Comparison of ENCODE assay signal across 16 mouse cellular contexts in genomic region chr12:46816291-46816690, GRCm38 (mm10). TPM values are rescaled to one million over a fixed set of nuclear protein-coding genes. Genes with fewer than 3 reads are reported as not detected.
DNase-seq lines count a peak whose midpoint lies in the region; ATAC-seq and TF ChIP-seq lines count a peak whose summit lies in the region.
"Had no signal": no experiment of that assay in that cellular context is flagged by ENCODE, and none has a peak within 500 bp of the region (broad histone marks: within the 10 kb centered on the region; RNA-seq: fewer than 3 reads in every experiment).

No protein-coding gene starts in this region.

- peaks cover 25% of the 10 kb centered on the region for H3K4me1 ChIP-seq in forebrain, embryonic 10.5 days
- peaks cover 22% of the 10 kb centered on the region for H3K4me1 ChIP-seq in hindbrain, embryonic 14.5 days (replicated peaks; ENCODE audit: control insufficient read depth, insufficient read depth, low read length)
- H3K4me1 ChIP-seq in midbrain, postnatal 0 days (ENCODE audit: insufficient read depth, low read length): no peaks in the 10 kb centered on the region
- no peaks in the 10 kb centered on the region for H3K4me1 ChIP-seq in intestine, postnatal 0 days (replicated peaks; ENCODE audit: control insufficient read depth, insufficient read depth, low read length)

- peak overlapping the region; percentile 100 for H3K9ac ChIP-seq in hindbrain, embryonic 14.5 days
- H3K9ac ChIP-seq in midbrain, postnatal 0 days (replicated peaks; ENCODE audit: low read length, poor library complexity, severe bottlenecking): peak overlapping the region; percentile 87
- no peak overlapping the region for H3K9ac ChIP-seq in intestine, postnatal 0 days (ENCODE audit: low read depth, low read length)
- H3K9ac ChIP-seq: heart, embryonic 15.5 days; intestine, embryonic 15.5 days had no signal

- ATAC-seq in hindbrain, embryonic 14.5 days (ENCODE audit: low FRiP score): no peak
- ATAC-seq in midbrain, postnatal 0 days (ENCODE audit: low FRiP score): no peak
- no peak for ATAC-seq in intestine, postnatal 0 days
- ATAC-seq: intestine, embryonic 15.5 days had no signal

- no peaks in the 10 kb centered on the region for H3K27me3 ChIP-seq in forebrain, embryonic 10.5 days (ENCODE audit: poor library complexity, severe bottlenecking)
- no peaks in the 10 kb centered on the region for H3K27me3 ChIP-seq in hindbrain, embryonic 14.5 days (ENCODE audit: control insufficient read depth, insufficient read depth, low read length)
- H3K27me3 ChIP-seq in midbrain, postnatal 0 days (ENCODE audit: insufficient read depth, low read length): no peaks in the 10 kb centered on the region
- peaks cover 9% of the 10 kb centered on the region; the same call in 1 of the 2 replicates for H3K27me3 ChIP-seq in intestine, postnatal 0 days (replicated peaks; ENCODE audit: control insufficient read depth, insufficient read depth, low read length)
- H3K27me3 ChIP-seq: CH12.LX had no signal

- no peaks in the 10 kb centered on the region; the same call in 1 of the 2 replicates for H3K36me3 ChIP-seq in forebrain, embryonic 10.5 days (replicated peaks)
- H3K36me3 ChIP-seq in hindbrain, embryonic 14.5 days (replicated peaks; ENCODE audit: control insufficient read depth, insufficient read depth): peaks cover 3% of the 10 kb centered on the region; the same call in 1 of the 2 replicates
- H3K36me3 ChIP-seq in midbrain, postnatal 0 days (ENCODE audit: insufficient read depth, low read length): no peaks in the 10 kb centered on the region
- H3K36me3 ChIP-seq in intestine, postnatal 0 days (ENCODE audit: control insufficient read depth, insufficient read depth): no peaks in the 10 kb centered on the region
- H3K36me3 ChIP-seq: heart, embryonic 15.5 days; intestine, embryonic 15.5 days; limb, embryonic 10.5 days had no signal

- WGBS in forebrain, embryonic 10.5 days: 42% methylated on average over 3 of the region's 3 CpGs
- 30% methylated on average over 3 of the region's 3 CpGs for WGBS in hindbrain, embryonic 14.5 days
- 14% methylated on average over 3 of the region's 3 CpGs for WGBS in midbrain, postnatal 0 days
- WGBS in intestine, postnatal 0 days: 98% methylated on average over 3 of the region's 3 CpGs

- peak overlapping the region; percentile 71 for H3K4me2 ChIP-seq in hindbrain, embryonic 14.5 days (replicated peaks)
- peak overlapping the region; percentile 71 for H3K4me2 ChIP-seq in midbrain, postnatal 0 days (ENCODE audit: low read depth, low read length, poor library complexity, severe bottlenecking)
- no peak overlapping the region for H3K4me2 ChIP-seq in intestine, postnatal 0 days (replicated peaks; ENCODE audit: low read depth)
- H3K4me2 ChIP-seq: heart, embryonic 15.5 days; intestine, embryonic 15.5 days had no signal

- peak overlapping the region; percentile 90 for H3K4me3 ChIP-seq in forebrain, embryonic 10.5 days
- peak overlapping the region; percentile 93 for H3K4me3 ChIP-seq in hindbrain, embryonic 14.5 days (replicated peaks; ENCODE audit: low read length)
- H3K4me3 ChIP-seq in midbrain, postnatal 0 days (ENCODE audit: low read depth, low read length): peak overlapping the region; percentile 52
- no peak overlapping the region for H3K4me3 ChIP-seq in intestine, postnatal 0 days (ENCODE audit: low read depth, low read length)
- H3K4me3 ChIP-seq: heart, embryonic 15.5 days; intestine, embryonic 15.5 days; limb, embryonic 10.5 days had no signal

- TF ChIP-seq CTCF in brain, embryonic 14.5 days (IDR thresholded peaks at IDR 0.05; ENCODE audit: borderline replicate concordance, extremely low read depth, insufficient read depth, insufficient read length): no peak
- TF ChIP-seq CTCF in midbrain, postnatal 0 days (IDR thresholded peaks at IDR 0.05): no peak
- no peak for TF ChIP-seq CTCF in intestine, postnatal 0 days (IDR thresholded peaks at IDR 0.05; ENCODE audit: low read depth)

- peak overlapping the region; percentile 99; the same call in 1 of the 2 replicates for H3K27ac ChIP-seq in forebrain, embryonic 10.5 days
- H3K27ac ChIP-seq in hindbrain, embryonic 14.5 days: peak overlapping the region; percentile 100
- H3K27ac ChIP-seq in midbrain, postnatal 0 days (ENCODE audit: low read depth, low read length): peak overlapping the region; percentile 96
- H3K27ac ChIP-seq in intestine, postnatal 0 days (ENCODE audit: low read depth, low read length): no peak overlapping the region
- H3K27ac ChIP-seq: heart, embryonic 15.5 days; intestine, embryonic 15.5 days; limb, embryonic 10.5 days; macrophage had no signal

- peak; percentile 73 for DNase-seq in brain, embryonic 14.5 days (ENCODE audit: low read depth)
- no peak for DNase-seq in forebrain, embryonic 10.5 days (ENCODE audit: extremely low spot score, low spot score)
- DNase-seq in hindbrain, embryonic 14.5 days (ENCODE audit: low spot score): no peak
- no peak for DNase-seq in midbrain, postnatal 0 days (ENCODE audit: low spot score)
- DNase-seq in cerebellum, adult 11 months: no peak
- DNase-seq in heart, adult 18-20 months: no peak
- DNase-seq: cerebellum, adult 8-10 months; gastrocnemius, postnatal 25 days; right cerebral cortex, postnatal 4 days; thymus, postnatal 4 days had no signal

- no peaks in the 10 kb centered on the region for H3K9me3 ChIP-seq in forebrain, embryonic 10.5 days
- H3K9me3 ChIP-seq in hindbrain, embryonic 14.5 days (ENCODE audit: control insufficient read depth, low read length): no peaks in the 10 kb centered on the region
- no peaks in the 10 kb centered on the region for H3K9me3 ChIP-seq in midbrain, postnatal 0 days (ENCODE audit: low read length)
- no peaks in the 10 kb centered on the region for H3K9me3 ChIP-seq in intestine, postnatal 0 days (ENCODE audit: control insufficient read depth)
- H3K9me3 ChIP-seq: heart, embryonic 15.5 days; intestine, embryonic 15.5 days; limb, embryonic 10.5 days had no signal

- no peak for TF ChIP-seq POLR2A in brain, embryonic 14.5 days (IDR thresholded peaks at IDR 0.05; ENCODE audit: borderline replicate concordance, extremely low read depth, insufficient read depth, insufficient read length, poor library complexity, severe bottlenecking)

RNA-seq across cellular contexts. Expression of gene Nova1, which starts 2.4 kb away (rescaled TPM):
- polyA plus RNA-seq in brain, embryonic 14.5 days (2012; rRNA removed): 76.7 and 112 TPM in 2 replicates
- 9.6 and 9.7 TPM in 2 replicates for polyA plus RNA-seq in forebrain, embryonic 10.5 days (2016; fragmentation: Nextera tagmentation; extraction: Ambion mirVana)
- 125 and 130 TPM in 2 replicates for polyA plus RNA-seq in hindbrain, embryonic 14.5 days (2014; fragmentation: Nextera tagmentation; extraction: Ambion mirVana)
- total RNA-seq in midbrain, postnatal 0 days (2014; rRNA removed): 129 and 178 TPM in 2 replicates
- 70.5 and 72.6 TPM in 2 replicates for polyA plus RNA-seq in midbrain, postnatal 0 days (2015; fragmentation: Nextera tagmentation; extraction: Ambion mirVana)
- polyA plus RNA-seq in intestine, postnatal 0 days (2015; fragmentation: Nextera tagmentation; extraction: Ambion mirVana): 0.99 and 1.2 TPM in 2 replicates
- 1 to 10 TPM; 2.2 to 4.0 TPM for total RNA-seq in heart, adult 18-20 months (2021)
- total RNA-seq: CH12.LX had no signal
- polyA plus RNA-seq: macrophage had no signal
